Mouse (Mus musculus) hindbrain, embryonic 11.5 days (tissue): ENCODE measurements around the gene Camta1. TPM values are rescaled to one million over a fixed set of nuclear protein-coding genes. Genes with fewer than 3 reads are reported as not detected.
"Not testable (repeated sequence)": the region's sequence is repeated elsewhere in the genome, so short reads cannot be mapped to it uniquely, and the experiment has no call there.

Experiments used
- ATAC-seq: fragments of 200-750 bp; cut with Nextera tagmentation; 2 replicates; pipeline ENCODE4 v1.8.0; 2017; ENCODE audit warnings: mild to moderate bottlenecking, moderate TSS enrichment, moderate library complexity; ENCODE audit not compliant: low FRiP score
- DNase-seq: peaks from one replicate; pipeline ENCODE4 v3.0.0-alpha.2; 2015; ENCODE audit warnings: low spot score
- H3K27ac ChIP-seq: fragments of 300-500 bp; sonication (generic); 2 replicates; pipeline ENCODE4 v1.5.1; 2014; ENCODE audit warnings: mild to moderate bottlenecking, low read depth, low read length
- H3K27me3 ChIP-seq: fragments of 300-500 bp; sonication (generic); 2 replicates; pipeline ENCODE4 v1.6.1; 2014; ENCODE audit warnings: mild to moderate bottlenecking, low read length, moderate library complexity, mixed read lengths; ENCODE audit not compliant: control insufficient read depth, insufficient read depth
- H3K36me3 ChIP-seq: fragments of 300-500 bp; sonication (generic); 2 replicates; pipeline ENCODE4 v1.6.1; 2014; ENCODE audit warnings: mild to moderate bottlenecking, low read length, moderate library complexity, mixed read lengths; ENCODE audit not compliant: control insufficient read depth, insufficient read depth
- H3K4me1 ChIP-seq: fragments of 300-500 bp; sonication (generic); replicated peaks from 2 replicates; pipeline ENCODE4 v1.6.1; 2014; ENCODE audit warnings: low read length, mixed read lengths; ENCODE audit not compliant: control insufficient read depth, insufficient read depth
- H3K4me2 ChIP-seq: fragments of 300-500 bp; sonication (generic); replicated peaks from 2 replicates; pipeline ENCODE4 v1.6.1; 2014; ENCODE audit warnings: mild to moderate bottlenecking, low read depth, low read length
- H3K4me3 ChIP-seq: fragments of 300-500 bp; sonication (generic); 2 replicates; pipeline ENCODE4 v1.5.1; 2014; ENCODE audit warnings: low read depth, low read length
- H3K9ac ChIP-seq: fragments of 300-500 bp; sonication (generic); 2 replicates; pipeline ENCODE4 v1.6.1; 2014; ENCODE audit warnings: low read depth, low read length
- H3K9me3 ChIP-seq: fragments of 300-500 bp; sonication (generic); 2 replicates; pipeline ENCODE4 v1.6.1; 2016; ENCODE audit warnings: low read length; ENCODE audit not compliant: control insufficient read depth
- WGBS: fragments of 180-500 bp; shearing (Covaris S2); extraction: QIAGEN DNeasy Blood & Tissue Kit; methylation state at CpG from one replicate; pipeline ENCODE4 v1.1.7; 2014; 5-methylcytosine and 5-hydroxymethylcytosine counted together
- polyA plus RNA-seq: library from polyadenylated mRNA; unstranded; fragments of >200 nt; fragmentation: Nextera tagmentation; extraction: Ambion mirVana; gene quantifications from 2 replicates; pipeline ENCODE4 v1.2.1, GENCODE M21; 2014

Camta1 gene
- polyA plus RNA-seq, 1 experiment from 2014 or later: 130 TPM

GRCm38 (mm10) chr4:151017356-151017755 is 844.3 kb downstream of the Camta1 start:
- not testable (repeated sequence) for H3K9me3 ChIP-seq, ATAC-seq, H3K4me1 ChIP-seq, H3K9ac ChIP-seq, H3K27me3 ChIP-seq, H3K4me3 ChIP-seq, H3K36me3 ChIP-seq, H3K27ac ChIP-seq, DNase-seq, H3K4me2 ChIP-seq
- 93% methylated on average over 1 of the region's 1 CpGs for WGBS

GRCm38 (mm10) chr4:151015946-151016345 is 845.7 kb downstream of the Camta1 start:
- Histone ChIP-seq H3K27me3 (no peaks in the 10 kb centered on the region), H3K4me1 (no peaks in the 10 kb centered on the region), H3K36me3 (no peaks in the 10 kb centered on the region), H3K9me3 (no peaks in the 10 kb centered on the region), H3K4me3 (no peak overlapping the region), H3K27ac (no peak overlapping the region), H3K4me2 (no peak overlapping the region), H3K9ac (no peak overlapping the region)
- 84% methylated on average over 10 of the region's 10 CpGs for WGBS
- ATAC-seq (no peak), DNase-seq (no peak)

- Histone ChIP-seq H3K9me3 (no peaks in the 10 kb centered on the region), H3K36me3 (no peaks in the 10 kb centered on the region), H3K27me3 (no peaks in the 10 kb centered on the region), H3K4me1 (no peaks in the 10 kb centered on the region), H3K9ac (no peak overlapping the region), H3K4me2 (no peak overlapping the region), H3K27ac (no peak overlapping the region), H3K4me3 (no peak overlapping the region)
- 93% methylated on average over 7 of the region's 7 CpGs for WGBS
- ATAC-seq (no peak), DNase-seq (no peak)
These were observed 851.4 kb downstream of the Camta1 start for GRCm38 (mm10) chr4:151010316-151010715.

GRCm38 (mm10) chr4:151006945-151007344 is 854.7 kb downstream of the Camta1 start:
- Histone ChIP-seq H3K4me3 (no peak overlapping the region), H3K9ac (no peak overlapping the region), H3K4me1 (no peaks in the 10 kb centered on the region), H3K9me3 (no peaks in the 10 kb centered on the region), H3K27ac (no peak overlapping the region), H3K27me3 (no peaks in the 10 kb centered on the region), H3K36me3 (no peaks in the 10 kb centered on the region), H3K4me2 (no peak overlapping the region)
- 55% methylated on average over 6 of the region's 6 CpGs for WGBS
- ATAC-seq: no peak
- peak; percentile 65 for DNase-seq

GRCm38 (mm10) chr4:151005656-151006318 is 855.9 kb downstream of the Camta1 start:
- Histone ChIP-seq H3K36me3 (no peaks in the 10 kb centered on the region), H3K9me3 (no peaks in the 10 kb centered on the region), H3K4me3 (no peak overlapping the region), H3K4me1 (no peaks in the 10 kb centered on the region), H3K4me2 (no peak overlapping the region), H3K9ac (no peak overlapping the region), H3K27ac (no peak overlapping the region), H3K27me3 (no peaks in the 10 kb centered on the region)
- no peak for ATAC-seq
- 95% methylated on average over 13 of the region's 13 CpGs for WGBS
- no peak for DNase-seq

- ATAC-seq: no peak
- Histone ChIP-seq H3K27me3 (no peaks in the 10 kb centered on the region), H3K4me3 (no peak overlapping the region), H3K9ac (no peak overlapping the region), H3K27ac (no peak overlapping the region), H3K4me2 (no peak overlapping the region), H3K4me1 (no peaks in the 10 kb centered on the region), H3K9me3 (no peaks in the 10 kb centered on the region), H3K36me3 (no peaks in the 10 kb centered on the region)
- WGBS: 87% methylated on average over 13 of the region's 13 CpGs
- no peak for DNase-seq
These were observed 860.3 kb downstream of the Camta1 start for GRCm38 (mm10) chr4:151001397-151001796.

GRCm38 (mm10) chr4:150998626-150999025 is 863.0 kb downstream of the Camta1 start:
- DNase-seq (no peak), ATAC-seq (no peak)
- Histone ChIP-seq H3K9ac (no peak overlapping the region), H3K9me3 (no peaks in the 10 kb centered on the region), H3K27me3 (no peaks in the 10 kb centered on the region), H3K4me1 (no peaks in the 10 kb centered on the region), H3K4me2 (no peak overlapping the region), H3K4me3 (no peak overlapping the region), H3K27ac (no peak overlapping the region), H3K36me3 (no peaks in the 10 kb centered on the region)
- WGBS: 91% methylated on average over 9 of the region's 9 CpGs

- Histone ChIP-seq H3K4me1 (no peaks in the 10 kb centered on the region), H3K9me3 (no peaks in the 10 kb centered on the region), H3K36me3 (no peaks in the 10 kb centered on the region), H3K4me3 (no peak within 1 kb of the TSS), H3K4me2 (no peak within 1 kb of the TSS), H3K27me3 (no peaks in the 10 kb centered on the region), H3K9ac (no peak within 1 kb of the TSS), H3K27ac (no peak within 1 kb of the TSS)
- WGBS: 90% methylated on average over 7 of the region's 7 CpGs
- no peak for DNase-seq
- ATAC-seq: no peak
These were observed 864.9 kb downstream of the Camta1 start, which contains the start of gene Uts2 for GRCm38 (mm10) chr4:150996797-150997196. TSS of gene Uts2 (plus strand) at chr4:150997097.

GRCm38 (mm10) chr4:150990148-150990547 is 871.5 kb downstream of the Camta1 start:
- Histone ChIP-seq H3K36me3 (no peaks in the 10 kb centered on the region), H3K4me3 (no peak overlapping the region), H3K4me2 (no peak overlapping the region), H3K4me1 (no peaks in the 10 kb centered on the region), H3K27ac (no peak overlapping the region), H3K27me3 (no peaks in the 10 kb centered on the region), H3K9ac (no peak overlapping the region), H3K9me3 (no peaks in the 10 kb centered on the region)
- 55% methylated on average over 6 of the region's 6 CpGs for WGBS
- peak; percentile 50 for DNase-seq
- ATAC-seq: no peak
